Mouse (Mus musculus): Measurements from ENCODE around the gene Lmx1b.

GRCm38 (mm10) chr2:33678950-33679654 lies 38.8 kb upstream of the Lmx1b start:
- TF ChIP-seq CTCF (IDR thresholded peaks at IDR 0.05; ENCODE audit: low read depth, low read length), result no peak
- no peak for TF ChIP-seq POLR2A (IDR thresholded peaks at IDR 0.05; ENCODE audit: borderline replicate concordance, low read depth, low read length)

Data from bone marrow macrophage, adult 2 months (primary cell).